Mouse (Mus musculus) ovary, postnatal 36 days (tissue): ENCODE data around the gene Arhgap31.
"Not testable (repeated sequence)": the region's sequence is repeated elsewhere in the genome, so short reads cannot be mapped to it uniquely, and the experiment has no call there.

Experiments used
- DNase-seq: peaks from one replicate; pipeline ENCODE4 v3.0.0; 2022; ENCODE audit warnings: low spot score, mixed read lengths

Gene Arhgap31

GRCm38 (mm10) chr16:38724974-38725373, 11.9 kb upstream of the Arhgap31 start:
- DNase-seq: no peak

- DNase-seq: no peak
Observed at GRCm38 (mm10) chr16:38724256-38724655, 11.2 kb upstream of the Arhgap31 start.

- DNase-seq: no peak
Observed at GRCm38 (mm10) chr16:38721377-38721776, 8.3 kb upstream of the Arhgap31 start.

GRCm38 (mm10) chr16:38714259-38714526, 1.1 kb upstream of the Arhgap31 start:
- not testable (repeated sequence) for DNase-seq

- no peak for DNase-seq
Observed at GRCm38 (mm10) chr16:38713404-38714258, 557 bp upstream of the Arhgap31 start.

GRCm38 (mm10) chr16:38712105-38712504, 969 bp downstream of the Arhgap31 start:
- no peak for DNase-seq

GRCm38 (mm10) chr16:38711245-38711644, 1.8 kb downstream of the Arhgap31 start:
- DNase-seq: no peak

GRCm38 (mm10) chr16:38708962-38709520, 4.0 kb downstream of the Arhgap31 start:
- no peak for DNase-seq

GRCm38 (mm10) chr16:38706782-38707181, 6.3 kb downstream of the Arhgap31 start:
- peak; percentile 55 for DNase-seq

- DNase-seq: no peak
Observed at GRCm38 (mm10) chr16:38705531-38706281, 7.4 kb downstream of the Arhgap31 start.

GRCm38 (mm10) chr16:38703501-38703900, 9.6 kb downstream of the Arhgap31 start:
- DNase-seq: no peak

- DNase-seq: no peak
Observed at GRCm38 (mm10) chr16:38702316-38702715, 10.8 kb downstream of the Arhgap31 start.

GRCm38 (mm10) chr16:38701492-38702185, 11.4 kb downstream of the Arhgap31 start:
- DNase-seq: no peak

- DNase-seq: no peak
Observed at GRCm38 (mm10) chr16:38700392-38701162, 12.5 kb downstream of the Arhgap31 start.

GRCm38 (mm10) chr16:38697611-38698010, 15.5 kb downstream of the Arhgap31 start:
- DNase-seq: no peak

GRCm38 (mm10) chr16:38695557-38695956, 17.5 kb downstream of the Arhgap31 start:
- DNase-seq: no peak

- no peak for DNase-seq
Observed at GRCm38 (mm10) chr16:38694906-38695540, 18.1 kb downstream of the Arhgap31 start.

- no peak for DNase-seq
Observed at GRCm38 (mm10) chr16:38690501-38690900, 22.6 kb downstream of the Arhgap31 start.

GRCm38 (mm10) chr16:38689786-38690185, 23.3 kb downstream of the Arhgap31 start:
- no peak for DNase-seq

GRCm38 (mm10) chr16:38688531-38689264, 24.4 kb downstream of the Arhgap31 start:
- DNase-seq: no peak
